Mouse (Mus musculus): ENCODE data around the gene Clasp1.

DNA sequence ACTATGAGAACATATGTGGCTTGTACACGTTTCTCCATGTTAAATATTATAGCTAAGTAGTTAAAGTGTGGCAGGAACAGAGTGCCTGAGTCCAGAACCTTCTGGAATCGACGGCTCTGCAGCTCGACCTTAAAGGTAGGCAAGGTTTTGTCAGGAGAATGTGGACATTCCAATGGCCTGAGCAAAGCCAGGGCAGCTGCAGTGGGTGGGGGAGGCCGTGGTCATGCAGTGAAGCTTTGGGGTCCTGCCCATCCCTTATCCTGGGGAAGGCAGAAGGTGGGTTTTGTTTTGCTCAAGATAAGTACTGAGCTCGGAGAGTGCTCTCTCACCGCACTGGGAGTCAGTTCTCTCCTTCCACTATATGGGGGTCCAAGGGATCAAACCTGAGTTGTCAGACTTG is 55.6 kb downstream of the Clasp1 start:
- no peak for TF ChIP-seq CTCF (IDR thresholded peaks at IDR 0.05; ENCODE audit: low read depth, low read length)
- TF ChIP-seq POLR2A (IDR thresholded peaks at IDR 0.05; ENCODE audit: borderline replicate concordance, low read depth, low read length) = no peak
